Mouse (Mus musculus) left cerebral cortex, postnatal 36 days (tissue): Measurements from ENCODE around the gene Tmem86a. TPM values are rescaled to one million over a fixed set of nuclear protein-coding genes. Genes with fewer than 3 reads are reported as not detected.
"Not testable (repeated sequence)": the region's sequence is repeated elsewhere in the genome, so short reads cannot be mapped to it uniquely, and the experiment has no call there.

ENCODE experiments used
- DNase-seq, 2 experiments: peaks; one replicate each; pipeline ENCODE4 v3.0.0; 2021 to 2022; ENCODE audit warnings: low spot score in 2 of 2, mixed read lengths in 1 of 2
- intact Hi-C: fragments of 180-260 bp; cut with DNase I; formaldehyde crosslinking; loops from one replicate; pipeline ENCODE4 v1.15.1; 2025
- total RNA-seq, 2 experiments: library from RNA; stranded (reverse); gene quantifications; 2 replicates each; pipeline ENCODE4 v1.2.3; 2021

Tmem86a gene
- total RNA-seq, 2 experiments from 2014 or later: 15.1 to 17.1 TPM

- no peak for DNase-seq
- intact Hi-C loops: no loop called here
These were observed 25.9 kb upstream of the Tmem86a start for GRCm38 (mm10) chr7:47024454-47024853.

- DNase-seq: no peak
- intact Hi-C loops: loop anchor here (1.0 kb wide), 1 partner anchor 107 kb away; no protein-coding TSS in a partner anchor
These were observed 25.0 kb upstream of the Tmem86a start for GRCm38 (mm10) chr7:47025429-47025828.

GRCm38 (mm10) chr7:47026899-47027298 lies 23.5 kb upstream of the Tmem86a start:
- intact Hi-C loops, DNase-seq: not testable (repeated sequence)

- intact Hi-C loops: no loop called here
- no peak for DNase-seq
These were observed 22.9 kb upstream of the Tmem86a start for GRCm38 (mm10) chr7:47027520-47027919.

- DNase-seq: no peak
- intact Hi-C loops: no loop called here
These were observed 19.7 kb upstream of the Tmem86a start for GRCm38 (mm10) chr7:47030517-47031193.

GRCm38 (mm10) chr7:47031371-47031770 lies 19.0 kb upstream of the Tmem86a start:
- no peak for DNase-seq
- intact Hi-C loops: no loop called here

- intact Hi-C loops: no loop called here
These were observed 15.5 kb upstream of the Tmem86a start for GRCm38 (mm10) chr7:47034785-47035384.

GRCm38 (mm10) chr7:47035426-47035825 lies 15.0 kb upstream of the Tmem86a start:
- no peak for DNase-seq
- intact Hi-C loops: no loop called here

More at GRCm38 (mm10) chr7:47034785-47035384, 15.5 kb upstream of the Tmem86a start:
- no peak for DNase-seq

- DNase-seq: no peak
- intact Hi-C loops: no loop called here
These were observed 8.7 kb upstream of the Tmem86a start for GRCm38 (mm10) chr7:47041706-47042105.

GRCm38 (mm10) chr7:47042121-47042520 lies 8.3 kb upstream of the Tmem86a start:
- no peak for DNase-seq
- intact Hi-C loops: no loop called here

GRCm38 (mm10) chr7:47042823-47043490 lies 7.4 kb upstream of the Tmem86a start:
- no peak for DNase-seq
- intact Hi-C loops: no loop called here

- peak in 1 of 2 experiments; percentile 68 for DNase-seq
- intact Hi-C loops: no loop called here
These were observed 365 bp downstream of the Tmem86a start for GRCm38 (mm10) chr7:47050766-47051165.

GRCm38 (mm10) chr7:47051404-47052151 lies 1.2 kb downstream of the Tmem86a start:
- intact Hi-C loops: no loop called here
- DNase-seq: peak in 1 of 2 experiments; percentile 32

- no peak for DNase-seq
- intact Hi-C loops: no loop called here
These were observed 1.9 kb downstream of the Tmem86a start for GRCm38 (mm10) chr7:47052276-47052675.

GRCm38 (mm10) chr7:47053287-47053686 lies 2.9 kb downstream of the Tmem86a start:
- DNase-seq: no peak
- intact Hi-C loops: no loop called here

- intact Hi-C loops: no loop called here
- DNase-seq: no peak
These were observed 4.3 kb downstream of the Tmem86a start for GRCm38 (mm10) chr7:47054666-47055065.

GRCm38 (mm10) chr7:47055744-47056143 lies 5.3 kb downstream of the Tmem86a start:
- no peak for DNase-seq
- intact Hi-C loops: no loop called here

GRCm38 (mm10) chr7:47056273-47056672 lies 5.9 kb downstream of the Tmem86a start:
- intact Hi-C loops: no loop called here
- no peak for DNase-seq

- no peak for DNase-seq
- intact Hi-C loops: no loop called here
These were observed 8.9 kb downstream of the Tmem86a start for GRCm38 (mm10) chr7:47059339-47059738.

- DNase-seq: no peak
These were observed 11.2 kb downstream of the Tmem86a start for GRCm38 (mm10) chr7:47061560-47061959.

More at GRCm38 (mm10) chr7:47061560-47061959, 11.2 kb downstream of the Tmem86a start:
- intact Hi-C loops: no loop called here
